Mouse (Mus musculus): Measurements from ENCODE around the gene Kctd10.

Kctd10 gene

GRCm38 (mm10) chr5:114380209-114381012 lies at the start of gene Kctd10, which contains the start of gene Ube3b:
Kctd10 (minus strand) TSS chr5:114380508.
Ube3b (plus strand) TSS chr5:114380607.
- DNase-seq = peak; percentile 89

- DNase-seq = no peak
Measured at GRCm38 (mm10) chr5:114429781-114430180, 49.5 kb upstream of the Kctd10 start.

- DNase-seq = no peak
Measured at GRCm38 (mm10) chr5:114428621-114429020, 48.3 kb upstream of the Kctd10 start.

GRCm38 (mm10) chr5:114426732-114427131 lies 46.4 kb upstream of the Kctd10 start:
- DNase-seq = no peak

GRCm38 (mm10) chr5:114423961-114424360 lies 43.7 kb upstream of the Kctd10 start:
- DNase-seq = no peak

GRCm38 (mm10) chr5:114422591-114422990 lies 42.3 kb upstream of the Kctd10 start:
- no peak for DNase-seq

GRCm38 (mm10) chr5:114421561-114422298 lies 41.4 kb upstream of the Kctd10 start:
- no peak for DNase-seq

GRCm38 (mm10) chr5:114418541-114418940 lies 38.2 kb upstream of the Kctd10 start:
- DNase-seq = no peak

GRCm38 (mm10) chr5:114416855-114417254 lies 36.5 kb upstream of the Kctd10 start:
- no peak for DNase-seq

GRCm38 (mm10) chr5:114415606-114416005 lies 35.3 kb upstream of the Kctd10 start:
- DNase-seq = no peak

- no peak for DNase-seq
Measured at GRCm38 (mm10) chr5:114413067-114413735, 32.9 kb upstream of the Kctd10 start.

GRCm38 (mm10) chr5:114412361-114412998 lies 32.2 kb upstream of the Kctd10 start:
- DNase-seq = no peak

GRCm38 (mm10) chr5:114410429-114410828 lies 30.1 kb upstream of the Kctd10 start:
- no peak for DNase-seq

- DNase-seq = no peak
Measured at GRCm38 (mm10) chr5:114408846-114409245, 28.5 kb upstream of the Kctd10 start.

- DNase-seq = no peak
Measured at GRCm38 (mm10) chr5:114407810-114408209, 27.5 kb upstream of the Kctd10 start.

GRCm38 (mm10) chr5:114407269-114407668 lies 27.0 kb upstream of the Kctd10 start:
- DNase-seq = peak; percentile 39

GRCm38 (mm10) chr5:114406592-114406991 lies 26.3 kb upstream of the Kctd10 start:
- DNase-seq = no peak

- no peak for DNase-seq
Measured at GRCm38 (mm10) chr5:114393169-114393568, 12.9 kb upstream of the Kctd10 start.

GRCm38 (mm10) chr5:114384448-114384847 lies 4.1 kb upstream of the Kctd10 start:
- DNase-seq = no peak

GRCm38 (mm10) chr5:114383184-114383904 lies 3.0 kb upstream of the Kctd10 start:
- no peak for DNase-seq

- no peak for DNase-seq
Measured at GRCm38 (mm10) chr5:114381013-114381351, 674 bp upstream of the Kctd10 start.

GRCm38 (mm10) chr5:114379763-114380162 lies 545 bp downstream of the Kctd10 start:
- DNase-seq = no peak
